Mouse (Mus musculus) lung, embryonic 14.5 days (tissue): ENCODE data around the gene Slc4a2. TPM values are rescaled to one million over a fixed set of nuclear protein-coding genes. Genes with fewer than 3 reads are reported as not detected.
A peak's percentile ranks its signal among the peaks of the same experiment; 100 is the strongest.

ENCODE experiments used
- ATAC-seq: fragments of 200-750 bp; cut with Nextera tagmentation; 2 replicates; pipeline ENCODE4 v1.8.0; 2017; ENCODE audit warnings: mild to moderate bottlenecking, moderate TSS enrichment, moderate library complexity; ENCODE audit not compliant: insufficient read depth
- DNase-seq: peaks from one replicate; pipeline ENCODE4 v3.0.0-alpha.2; 2015
- H3K27ac ChIP-seq: fragments of 300-500 bp; sonication (generic); 2 replicates; pipeline ENCODE4 v1.5.1; 2014; ENCODE audit warnings: low read depth, mild to moderate bottlenecking, moderate library complexity
- H3K27me3 ChIP-seq: fragments of 300-500 bp; sonication (generic); 2 replicates; pipeline ENCODE4 v1.6.1; 2014; ENCODE audit warnings: low read length, control low read depth; ENCODE audit not compliant: insufficient read depth
- H3K36me3 ChIP-seq: fragments of 300-500 bp; sonication (generic); 2 replicates; pipeline ENCODE4 v1.6.1; 2014; ENCODE audit warnings: control low read depth; ENCODE audit not compliant: insufficient read depth
- H3K4me1 ChIP-seq: fragments of 300-500 bp; sonication (generic); 2 replicates; pipeline ENCODE4 v1.6.1; 2014; ENCODE audit warnings: antibody characterized with exemption, control low read depth; ENCODE audit not compliant: insufficient read depth
- H3K4me2 ChIP-seq: fragments of 300-500 bp; sonication (generic); 2 replicates; pipeline ENCODE4 v1.6.1; 2014; ENCODE audit warnings: mild to moderate bottlenecking
- H3K4me3 ChIP-seq: fragments of 300-500 bp; sonication (generic); 2 replicates; pipeline ENCODE4 v1.5.1; 2014; ENCODE audit warnings: low read depth, low read length
- H3K9ac ChIP-seq: fragments of 300-500 bp; sonication (generic); 2 replicates; pipeline ENCODE4 v1.6.1; 2014
- H3K9me3 ChIP-seq: fragments of 300-500 bp; sonication (generic); 2 replicates; pipeline ENCODE4 v1.6.1; 2016; ENCODE audit warnings: low read depth, low read length, control low read depth
- CTCF ChIP-seq: IDR thresholded peaks from 2 replicates; pipeline ENCODE4 v1.5.1; 2016; ENCODE audit warnings: antibody characterized with exemption, low read depth
- WGBS: fragments of 180-500 bp; shearing (Covaris S2); extraction: QIAGEN DNeasy Blood & Tissue Kit; methylation state at CpG from one replicate; pipeline ENCODE4 v1.1.7; 2014; 5-methylcytosine and 5-hydroxymethylcytosine counted together
- polyA plus RNA-seq: library from polyadenylated mRNA; unstranded; fragments of >200 nt; fragmentation: Nextera tagmentation; extraction: Ambion mirVana; gene quantifications from 2 replicates; pipeline ENCODE4 v1.2.1, GENCODE M21; 2014

The Slc4a2 gene
- polyA plus RNA-seq, 1 experiment from 2014 or later: 35.5 TPM

- WGBS: 90% methylated on average over 7 of the region's 7 CpGs
- no peaks in the 10 kb centered on the region for H3K9me3 ChIP-seq
- H3K27me3 ChIP-seq: no peaks in the 10 kb centered on the region
- no peak overlapping the region; the same call in 1 of the 2 replicates for H3K4me3 ChIP-seq
- H3K4me1 ChIP-seq: peaks cover 14% of the 10 kb centered on the region; the same call in 1 of the 2 replicates
- DNase-seq (no peak), ATAC-seq (no peak)
- no peak overlapping the region; the same call in 1 of the 2 replicates for H3K4me2 ChIP-seq
- peaks cover 51% of the 10 kb centered on the region for H3K36me3 ChIP-seq
- H3K27ac ChIP-seq: no peak overlapping the region
- TF ChIP-seq CTCF: no peak
- H3K9ac ChIP-seq: no peak overlapping the region
Observed at GRCm38 (mm10) chr5:24443204-24443603, 19.6 kb downstream of the Slc4a2 start.

GRCm38 (mm10) chr5:24443927-24444326 lies 20.3 kb downstream of the Slc4a2 start:
- H3K4me1 ChIP-seq: peaks cover 14% of the 10 kb centered on the region; the same call in 1 of the 2 replicates
- no peak for DNase-seq
- peak overlapping the region; percentile 89 for H3K9ac ChIP-seq
- H3K4me3 ChIP-seq: peak overlapping the region; percentile 86
- H3K36me3 ChIP-seq: peaks cover 45% of the 10 kb centered on the region
- 76% methylated on average over 12 of the region's 12 CpGs for WGBS
- H3K4me2 ChIP-seq: peak overlapping the region; percentile 98
- no peak for TF ChIP-seq CTCF
- no peak for ATAC-seq
- no peak overlapping the region for H3K27ac ChIP-seq
- no peaks in the 10 kb centered on the region for H3K27me3 ChIP-seq
- H3K9me3 ChIP-seq: no peaks in the 10 kb centered on the region

GRCm38 (mm10) chr5:24444746-24445427 lies 21.2 kb downstream of the Slc4a2 start, which contains the start of gene Fastk:
Gene Fastk, minus strand, starts transcription at chr5:24445287.
- H3K9me3 ChIP-seq: no peaks in the 10 kb centered on the region
- ATAC-seq (peak; percentile 86), DNase-seq (peak; percentile 98)
- TF ChIP-seq CTCF: no peak
- H3K4me2 ChIP-seq: peak within 1 kb of the TSS; percentile 98
- WGBS: 1% methylated on average over 60 of the region's 60 CpGs
- peaks cover 14% of the 10 kb centered on the region; the same call in 1 of the 2 replicates for H3K4me1 ChIP-seq
- no peaks in the 10 kb centered on the region for H3K27me3 ChIP-seq
- H3K27ac ChIP-seq: peak within 1 kb of the TSS; percentile 88
- peak within 1 kb of the TSS; percentile 86 for H3K4me3 ChIP-seq
- H3K9ac ChIP-seq: peak within 1 kb of the TSS; percentile 89
- H3K36me3 ChIP-seq: peaks cover 35% of the 10 kb centered on the region

GRCm38 (mm10) chr5:24445428-24446080 lies 21.9 kb downstream of the Slc4a2 start:
- H3K4me3 ChIP-seq: peak overlapping the region; percentile 86
- peak overlapping the region; percentile 88 for H3K27ac ChIP-seq
- peak; percentile 19; the same call in 1 of the 2 replicates for TF ChIP-seq CTCF
- peaks cover 29% of the 10 kb centered on the region for H3K36me3 ChIP-seq
- H3K4me1 ChIP-seq: peaks cover 14% of the 10 kb centered on the region; the same call in 1 of the 2 replicates
- H3K9me3 ChIP-seq: no peaks in the 10 kb centered on the region
- H3K27me3 ChIP-seq: no peaks in the 10 kb centered on the region
- DNase-seq (no peak), ATAC-seq (peak; percentile 1; the same call in 1 of the 2 replicates)
- peak overlapping the region; percentile 89 for H3K9ac ChIP-seq
- 54% methylated on average over 20 of the region's 20 CpGs for WGBS
- H3K4me2 ChIP-seq: peak overlapping the region; percentile 98

- Histone ChIP-seq H3K27me3 (no peaks in the 10 kb centered on the region), H3K9ac (no peak overlapping the region), H3K4me3 (no peak overlapping the region), H3K9me3 (no peaks in the 10 kb centered on the region), H3K27ac (no peak overlapping the region), H3K36me3 (peaks cover 18% of the 10 kb centered on the region), H3K4me2 (peak overlapping the region; percentile 74; the same call in 1 of the 2 replicates), H3K4me1 (peaks cover 20% of the 10 kb centered on the region)
- no peak for ATAC-seq
- DNase-seq: no peak
- TF ChIP-seq CTCF: no peak
- 85% methylated on average over 7 of the region's 7 CpGs for WGBS
Observed at GRCm38 (mm10) chr5:24446630-24447029, 23.0 kb downstream of the Slc4a2 start.

- WGBS: 1% methylated on average over 34 of the region's 34 CpGs
- Histone ChIP-seq H3K27ac (no peak within 1 kb of the TSS), H3K4me2 (peak within 1 kb of the TSS; percentile 74), H3K27me3 (no peaks in the 10 kb centered on the region), H3K4me3 (peak within 1 kb of the TSS; percentile 57), H3K9ac (peak within 1 kb of the TSS; percentile 46), H3K9me3 (no peaks in the 10 kb centered on the region), H3K4me1 (peaks cover 20% of the 10 kb centered on the region), H3K36me3 (peaks cover 8% of the 10 kb centered on the region)
- peak; percentile 77 for DNase-seq
- peak; percentile 39 for ATAC-seq
- no peak for TF ChIP-seq CTCF
Observed at GRCm38 (mm10) chr5:24447624-24448298, 24.1 kb downstream of the Slc4a2 start, which contains the start of gene Tmub1. Gene Tmub1, minus strand, starts transcription at chr5:24447854.
